Mouse (Mus musculus): ENCODE data around the gene Foxs1. TPM values are rescaled to one million over a fixed set of nuclear protein-coding genes. Genes with fewer than 3 reads are reported as not detected.

Gene Foxs1
- 1 to 10 TPM; 4.2 to 5.6 TPM for total RNA-seq (2021)
- long read RNA-seq, experiment 1, partial matches to known transcripts: 0 of 4 reads
- long read RNA-seq, experiment 1, other reads (novel, unspliced or antisense): 0 of 4 reads
- long read RNA-seq, experiment 2, partial matches to known transcripts: 0 of 3 reads
- long read RNA-seq, experiment 2, other reads (novel, unspliced or antisense): 0 of 3 reads

DNA sequence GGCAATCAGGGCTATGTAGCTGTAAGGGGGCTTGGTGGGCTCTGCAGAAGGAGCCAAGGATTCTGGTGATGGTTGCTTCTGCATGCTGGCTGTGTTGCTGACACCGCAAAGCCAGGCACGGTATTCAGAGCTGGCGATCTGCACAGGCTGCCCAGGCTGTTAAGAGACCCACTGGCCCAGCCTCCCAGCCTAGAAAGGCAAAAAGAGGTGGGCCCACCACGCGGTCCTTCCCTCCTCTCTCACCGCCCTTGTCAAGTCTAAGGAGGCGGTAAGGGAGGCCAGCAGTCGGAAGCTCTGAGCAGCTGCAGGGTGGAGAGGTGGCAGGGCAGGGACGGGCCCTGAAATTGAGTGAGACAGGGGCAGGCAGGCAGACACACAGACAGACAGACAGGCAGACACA lies at the start of gene Foxs1:
Gene Foxs1 (minus strand): TSS at position 161 of the 400 bp plus-strand sequence.
- peak; percentile 64 for DNase-seq

DNA sequence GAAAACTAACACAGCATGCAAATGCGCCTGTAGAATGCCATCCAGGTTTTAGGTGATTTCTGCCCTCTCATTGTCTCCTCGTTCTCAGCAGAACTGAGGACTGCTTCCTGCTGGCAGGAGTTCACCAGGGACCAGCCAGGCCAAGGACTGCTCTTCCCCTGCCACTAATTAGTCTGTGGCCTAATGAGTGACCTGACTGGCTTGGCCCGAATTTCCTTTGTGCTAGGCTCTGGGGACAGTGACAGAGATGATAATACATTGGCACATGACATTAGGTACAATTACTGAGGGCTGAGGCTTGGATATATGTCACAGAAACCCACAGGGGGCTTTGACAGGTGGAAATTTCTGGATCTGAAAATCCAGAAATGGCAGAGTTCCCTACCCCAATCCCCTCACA lies 44.0 kb upstream of the Foxs1 start:
- intact Hi-C loops (cut with DNase I; ENCODE audit: low total_unique reads): no loop called here
- DNase-seq: no peak

More for the DNA sequence above, at the start of gene Foxs1:
- intact Hi-C loops (cut with DNase I; ENCODE audit: low total_unique reads): no loop called here

DNA sequence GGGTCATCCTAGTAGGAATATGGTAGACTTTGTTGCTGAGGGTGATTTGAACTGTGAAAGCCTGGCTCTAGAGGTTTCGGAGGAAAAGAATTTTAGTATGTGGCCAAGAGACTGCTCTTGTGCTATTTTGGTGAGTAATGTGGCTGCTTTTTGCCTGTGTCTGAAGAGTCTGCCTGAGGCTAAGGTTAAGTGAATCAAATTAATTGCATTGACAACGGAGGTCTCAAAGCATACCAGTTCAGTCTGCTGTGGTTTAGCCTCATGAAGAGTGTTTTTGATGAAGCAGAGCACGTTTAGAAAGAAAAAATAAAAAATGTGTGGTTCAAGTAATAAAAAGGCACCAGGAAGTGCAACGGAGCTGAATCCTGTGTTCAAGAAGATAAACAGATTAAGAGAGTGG lies 32.5 kb upstream of the Foxs1 start:
- intact Hi-C loops (cut with DNase I; ENCODE audit: low total_unique reads): no loop called here
- no peak for DNase-seq

DNA sequence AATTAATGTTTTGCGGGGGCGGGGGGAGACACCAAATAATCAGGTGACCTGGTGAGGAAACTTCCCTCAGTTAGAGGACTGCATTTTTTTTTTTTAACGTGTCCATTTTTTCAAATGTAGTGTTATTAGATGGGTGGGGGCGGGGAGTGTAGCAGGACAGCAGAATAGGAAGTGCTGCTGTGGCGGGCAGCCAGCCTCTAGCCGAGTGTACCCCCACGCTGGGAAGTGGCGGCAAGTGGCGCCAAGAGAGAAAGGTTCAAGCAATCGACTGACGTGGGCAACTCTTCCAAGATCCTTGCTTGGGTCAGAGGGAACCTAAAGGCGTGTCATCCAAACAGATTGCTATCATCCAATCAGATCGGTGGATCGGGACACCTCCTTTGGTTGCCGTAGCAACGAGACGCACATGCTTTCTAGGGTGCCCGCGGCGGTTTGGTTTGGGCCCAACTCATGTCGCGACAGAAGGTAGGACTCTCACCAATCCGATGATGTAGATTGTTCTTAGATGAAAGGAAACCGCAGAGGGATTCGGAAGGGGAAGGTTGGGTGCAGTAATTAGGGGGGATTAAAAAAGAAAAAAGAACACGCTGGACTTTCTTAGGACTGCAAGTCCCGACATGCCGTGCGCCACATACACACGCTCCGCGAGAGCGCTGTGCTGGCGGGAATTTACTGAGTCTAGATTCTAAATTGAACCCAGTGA lies 29.2 kb upstream of the Foxs1 start, which contains the start of gene Ttll9:
Gene Ttll9 (plus strand): TSS at position 395 of the 703 bp plus-strand sequence.
- DNase-seq: peak; percentile 59
- intact Hi-C loops (cut with DNase I; ENCODE audit: low total_unique reads): no loop called here

DNA sequence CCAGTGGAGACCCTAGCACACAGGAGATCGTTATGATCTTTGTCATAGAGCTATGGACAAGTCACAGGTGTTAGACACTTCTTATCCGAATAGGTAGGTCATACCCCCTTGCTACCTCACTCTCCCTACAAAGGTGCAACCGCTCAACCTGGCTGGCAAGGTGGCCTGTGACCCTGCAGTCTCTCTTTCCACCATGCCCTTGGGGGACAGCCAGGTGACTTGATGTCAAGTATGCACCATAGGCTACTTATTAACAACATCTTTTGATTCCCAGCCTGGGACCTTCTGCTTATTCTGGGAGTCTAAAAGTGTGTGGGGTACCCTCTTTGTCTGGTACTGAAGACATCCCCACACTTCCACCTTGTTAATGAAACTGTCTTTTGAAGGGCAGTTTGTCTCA lies 25.1 kb upstream of the Foxs1 start:
- intact Hi-C loops (cut with DNase I; ENCODE audit: low total_unique reads): no loop called here
- no peak for DNase-seq

DNA sequence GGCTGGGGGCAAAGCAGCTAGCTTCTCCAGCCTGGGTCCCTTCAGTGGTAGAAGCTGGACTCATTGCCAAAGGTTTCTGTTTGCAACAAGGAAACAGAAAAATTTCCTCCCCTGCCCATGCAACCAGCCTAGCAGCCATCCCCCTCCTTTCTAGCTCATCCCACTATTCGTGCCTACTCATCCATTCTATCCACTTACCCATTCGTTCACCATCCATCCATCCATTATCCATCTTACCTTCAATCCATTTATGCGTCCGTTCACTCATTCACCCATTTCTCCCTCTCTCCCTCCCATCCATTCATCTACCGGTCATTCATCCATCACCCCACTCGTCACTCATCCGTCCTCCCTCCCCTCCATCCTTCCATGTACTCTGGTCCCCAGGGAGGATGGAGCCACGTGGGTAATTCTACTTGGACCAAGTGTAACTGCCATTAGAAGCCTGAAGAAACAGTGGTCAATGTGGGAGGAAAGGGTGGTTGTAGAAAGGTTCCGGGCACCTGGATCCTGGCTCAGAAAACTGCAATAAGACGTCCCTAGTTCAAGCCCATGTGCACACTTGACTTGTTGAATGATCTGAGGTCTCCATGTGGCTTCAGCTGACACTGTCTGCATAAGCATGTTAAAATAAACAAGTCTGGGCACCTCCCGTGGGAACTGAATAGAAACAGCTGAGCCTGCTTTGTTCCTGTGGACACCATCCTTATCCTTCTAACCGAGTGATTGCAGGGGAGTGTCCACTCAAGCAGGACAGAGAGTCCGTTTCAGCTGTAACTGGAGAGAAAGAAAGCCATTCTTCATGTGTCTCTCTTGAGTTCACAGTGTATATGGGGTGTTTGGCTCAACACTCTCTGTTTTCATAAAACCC lies 19.1 kb upstream of the Foxs1 start:
- intact Hi-C loops (cut with DNase I; ENCODE audit: low total_unique reads): no loop called here
- no peak for DNase-seq

DNA sequence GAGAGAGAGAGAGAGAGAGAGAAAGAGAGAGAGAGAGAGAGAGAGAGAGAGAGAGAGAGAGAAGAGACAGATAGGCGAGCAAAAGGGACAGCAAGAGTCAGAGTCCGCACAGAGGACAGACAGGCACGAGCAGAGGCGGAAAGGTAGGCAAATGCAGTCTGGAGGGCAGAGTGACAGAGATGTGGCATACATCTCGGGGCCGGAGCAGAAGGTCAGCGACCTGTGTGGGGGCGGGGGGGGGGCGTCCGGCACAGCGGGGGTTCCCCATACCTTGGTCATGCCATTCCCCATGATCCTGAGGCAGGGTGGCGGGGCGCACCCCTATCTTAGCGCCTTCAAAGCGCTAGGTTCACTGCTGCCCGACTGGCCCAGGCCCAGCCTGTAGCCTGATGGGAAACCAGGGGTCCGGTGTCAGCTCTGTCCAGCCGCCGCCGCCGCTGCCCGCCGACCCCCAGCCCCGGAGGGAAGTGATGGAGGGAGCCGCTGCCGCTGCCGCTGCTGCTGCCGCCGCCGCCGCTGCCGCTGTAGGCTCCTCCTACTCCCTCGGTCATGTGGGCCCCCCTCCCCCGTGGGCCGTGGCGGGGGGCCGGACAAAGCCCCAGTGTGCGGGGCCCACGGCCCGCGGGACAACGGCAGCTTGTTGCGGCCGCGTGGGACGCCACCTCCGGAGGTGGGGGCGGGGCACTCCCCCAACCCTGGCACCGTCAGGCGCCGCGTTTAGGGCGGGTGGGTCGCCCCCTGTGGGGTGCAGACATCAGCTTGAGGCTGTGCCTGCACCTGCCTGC lies 18.2 kb upstream of the Foxs1 start, which contains the start of gene Dusp15:
Gene Dusp15 (minus strand): TSS at position 634 of the 785 bp plus-strand sequence.
- intact Hi-C loops (cut with DNase I; ENCODE audit: low total_unique reads): no loop called here

DNA sequence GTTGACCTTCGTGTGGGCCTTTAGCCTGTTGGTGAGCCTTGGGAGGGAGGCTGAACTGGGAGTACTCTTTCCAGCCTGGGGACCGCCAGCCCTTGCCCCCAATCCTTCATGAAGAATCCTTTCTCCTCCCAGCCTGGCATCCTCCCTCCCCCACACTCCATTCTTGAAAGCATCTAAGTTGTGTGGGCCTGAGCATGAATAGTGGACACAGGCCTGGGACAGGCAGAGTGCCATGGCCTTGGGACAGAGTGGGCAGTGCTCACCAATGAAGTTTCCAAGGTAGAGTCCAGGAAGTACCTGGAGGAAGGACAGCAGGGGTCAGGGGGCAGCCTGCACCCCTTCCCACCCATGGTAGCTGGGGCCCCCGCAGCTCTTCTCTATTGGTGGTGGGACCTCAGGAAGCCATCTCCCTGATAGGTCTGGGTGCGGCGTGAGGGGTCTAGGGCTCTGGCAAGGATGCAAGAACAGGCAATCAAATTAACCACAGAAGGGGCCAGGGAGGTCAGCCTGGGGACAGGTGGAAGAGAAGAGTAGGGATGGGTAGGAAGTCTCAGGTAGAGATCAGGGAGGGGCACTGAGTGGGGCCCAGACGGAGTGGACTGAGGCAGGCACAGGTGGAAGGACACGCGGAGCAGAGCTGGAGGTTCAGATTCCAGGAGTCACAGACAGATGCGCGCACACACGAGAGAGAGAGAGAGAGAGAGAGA lies 17.5 kb upstream of the Foxs1 start:
- intact Hi-C loops (cut with DNase I; ENCODE audit: low total_unique reads): no loop called here
- no peak for DNase-seq

More for the DNA sequence above, 18.2 kb upstream of the Foxs1 start, which contains the start of gene Dusp15:
- DNase-seq: no peak

DNA sequence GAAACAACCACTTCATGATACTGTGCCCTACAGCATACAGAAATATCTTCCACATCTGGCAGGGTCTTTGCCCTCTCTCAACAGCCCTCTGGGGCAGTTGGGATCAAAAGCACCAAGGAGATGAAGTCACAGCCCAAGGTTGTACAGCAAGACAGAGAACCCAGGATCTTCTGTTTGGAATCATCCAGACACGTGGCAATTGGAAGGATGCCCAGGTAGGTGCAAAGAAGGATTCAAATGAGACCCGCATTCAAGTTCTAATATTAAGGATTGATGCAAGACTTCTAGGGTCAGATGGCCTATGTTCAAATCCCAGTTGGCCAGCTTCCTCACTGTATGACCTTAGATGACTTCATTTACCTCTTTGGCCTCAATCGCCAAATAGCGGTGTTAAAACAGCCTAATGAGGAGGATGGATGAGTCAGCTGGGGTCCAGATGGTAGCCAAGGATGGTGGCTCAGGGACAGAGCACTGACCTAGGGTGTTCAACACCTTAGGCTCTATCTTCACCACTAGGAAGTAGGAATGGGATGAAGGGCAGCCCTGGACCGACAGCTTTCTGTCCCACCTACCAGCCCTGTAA lies 15.5 kb upstream of the Foxs1 start:
- no peak for DNase-seq
- intact Hi-C loops (cut with DNase I; ENCODE audit: low total_unique reads): no loop called here

DNA sequence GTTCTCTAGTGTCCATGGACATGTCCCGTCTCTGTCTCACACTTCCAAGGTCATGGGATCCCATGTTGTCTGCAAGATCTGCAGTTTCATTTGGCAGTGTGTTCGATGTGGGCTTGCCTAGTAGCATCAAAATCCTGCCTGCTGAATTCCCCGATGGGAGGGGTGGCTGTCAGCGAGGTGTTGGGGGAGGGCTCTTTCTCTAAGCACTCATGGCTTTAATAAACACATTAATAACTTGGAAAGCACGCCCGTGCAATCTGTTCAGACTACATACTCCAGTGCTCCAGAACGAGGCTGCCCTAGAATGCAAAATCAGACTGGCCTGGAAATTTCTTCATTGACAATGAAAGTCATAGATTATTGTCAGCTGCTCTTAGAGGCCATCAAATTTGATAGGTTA lies 14.1 kb upstream of the Foxs1 start:
- DNase-seq: no peak
- intact Hi-C loops (cut with DNase I; ENCODE audit: low total_unique reads): no loop called here

DNA sequence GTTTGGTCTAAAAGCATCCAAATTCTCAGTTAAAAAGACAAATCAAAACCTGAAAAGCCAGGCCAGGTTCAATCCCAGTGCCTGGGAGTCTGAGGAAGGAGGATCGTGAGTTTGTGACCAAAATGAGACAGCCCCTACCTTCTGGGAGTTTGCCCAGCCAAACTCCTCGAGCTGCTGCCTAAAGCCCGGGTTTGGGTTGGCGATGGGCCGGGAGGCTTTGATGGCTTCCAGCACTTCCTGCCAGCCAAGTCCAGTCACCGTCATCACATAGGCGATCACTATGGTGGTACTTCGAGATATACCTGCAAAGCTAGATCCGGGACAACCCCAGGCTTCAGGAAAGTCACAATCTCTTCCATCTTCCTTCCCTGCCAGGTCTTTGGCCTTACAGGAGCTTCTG lies 11.0 kb upstream of the Foxs1 start:
- intact Hi-C loops (cut with DNase I; ENCODE audit: low total_unique reads): no loop called here
- no peak for DNase-seq

DNA sequence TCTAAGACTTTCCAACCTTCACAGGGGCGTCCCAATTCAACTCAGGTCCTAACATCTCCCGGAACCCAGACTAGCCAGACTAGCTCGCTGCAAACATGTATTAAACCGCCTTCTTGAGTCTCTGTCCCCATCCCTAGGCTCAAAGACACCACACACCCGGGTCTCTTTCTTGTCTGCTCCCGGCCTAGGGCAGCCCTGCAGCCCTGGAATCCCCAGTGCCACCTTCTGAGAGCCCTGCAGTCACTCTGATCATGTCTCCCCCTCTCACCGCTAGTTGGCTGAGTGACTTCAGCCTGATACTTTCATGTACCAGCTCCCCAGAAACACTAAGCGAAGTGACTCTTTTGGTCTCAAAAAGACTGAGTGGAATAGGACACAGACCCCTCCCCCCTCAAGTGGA lies 10.6 kb upstream of the Foxs1 start:
- no peak for DNase-seq
- intact Hi-C loops (cut with DNase I; ENCODE audit: low total_unique reads): no loop called here

DNA sequence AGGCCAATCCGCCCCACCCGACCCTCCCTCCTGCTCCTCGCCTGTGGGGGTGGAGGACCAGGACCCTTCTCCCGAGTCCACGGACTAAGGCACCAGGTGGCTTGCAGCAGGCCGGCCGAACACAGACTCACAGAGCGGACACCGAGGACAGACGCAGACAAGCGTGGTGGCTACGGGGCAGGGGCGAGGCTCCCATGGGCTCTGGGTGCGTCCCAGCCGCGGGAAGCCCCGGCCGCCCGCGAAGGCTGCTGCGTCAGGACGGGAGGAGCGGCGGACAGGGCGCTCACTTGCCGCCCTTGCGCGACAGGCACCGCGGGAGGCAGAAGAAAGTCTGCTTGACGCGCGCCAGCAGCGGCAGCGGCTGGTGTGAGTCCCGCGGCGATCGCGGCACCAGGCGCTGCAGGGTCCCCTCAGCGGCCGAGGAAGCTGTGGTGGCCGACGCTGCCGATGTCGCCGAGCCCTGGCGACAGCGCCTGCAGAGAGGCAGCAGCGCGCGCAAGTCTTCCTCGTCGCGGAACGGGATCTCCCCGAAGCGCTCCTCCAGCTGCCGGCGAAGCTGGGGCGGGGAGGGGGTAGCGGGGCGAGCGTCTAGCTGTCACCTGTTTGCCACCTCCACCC lies 10.0 kb upstream of the Foxs1 start:
- no peak for DNase-seq
- intact Hi-C loops (cut with DNase I; ENCODE audit: low total_unique reads): no loop called here

DNA sequence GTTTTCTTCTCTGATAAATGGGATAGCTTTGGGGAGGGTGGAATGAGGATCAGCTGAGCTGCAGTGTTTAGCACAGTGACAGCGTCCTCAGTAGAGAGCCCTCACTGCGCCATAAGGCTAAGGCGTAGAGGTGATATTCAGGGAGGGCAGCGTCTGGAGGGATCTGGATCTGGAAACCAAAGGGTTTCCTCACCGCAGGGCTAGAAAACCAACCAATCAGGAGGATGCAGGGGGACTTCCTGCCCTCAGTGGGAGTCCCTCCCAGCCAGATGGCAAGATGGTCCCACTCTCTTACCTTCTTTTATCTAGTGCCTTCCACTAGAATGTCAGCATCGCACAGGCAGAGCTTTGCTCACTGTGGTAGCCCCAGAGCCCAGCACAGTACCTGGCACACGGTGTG lies 8.8 kb upstream of the Foxs1 start:
- intact Hi-C loops (cut with DNase I; ENCODE audit: low total_unique reads): no loop called here
- DNase-seq: no peak

DNA sequence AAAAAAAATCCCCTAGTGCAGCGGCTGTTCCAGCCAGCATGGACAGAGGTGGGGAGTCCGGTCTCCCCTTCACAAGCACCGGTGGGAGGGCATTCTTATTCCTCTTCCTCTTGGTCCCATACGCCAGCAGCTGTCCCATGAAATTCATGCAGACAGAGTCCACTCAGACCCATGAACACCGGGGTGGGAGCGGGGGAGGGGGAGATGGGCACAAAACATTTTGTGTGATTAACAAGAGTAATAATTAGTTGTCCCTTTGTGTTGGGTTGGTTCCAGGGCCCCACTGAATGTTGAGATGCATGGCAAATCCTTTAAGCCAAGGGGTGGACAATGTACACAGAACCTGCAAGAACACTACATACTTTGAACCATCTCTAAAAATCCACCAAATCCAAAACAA lies 8.1 kb upstream of the Foxs1 start:
- DNase-seq: no peak
- intact Hi-C loops (cut with DNase I; ENCODE audit: low total_unique reads): no loop called here

DNA sequence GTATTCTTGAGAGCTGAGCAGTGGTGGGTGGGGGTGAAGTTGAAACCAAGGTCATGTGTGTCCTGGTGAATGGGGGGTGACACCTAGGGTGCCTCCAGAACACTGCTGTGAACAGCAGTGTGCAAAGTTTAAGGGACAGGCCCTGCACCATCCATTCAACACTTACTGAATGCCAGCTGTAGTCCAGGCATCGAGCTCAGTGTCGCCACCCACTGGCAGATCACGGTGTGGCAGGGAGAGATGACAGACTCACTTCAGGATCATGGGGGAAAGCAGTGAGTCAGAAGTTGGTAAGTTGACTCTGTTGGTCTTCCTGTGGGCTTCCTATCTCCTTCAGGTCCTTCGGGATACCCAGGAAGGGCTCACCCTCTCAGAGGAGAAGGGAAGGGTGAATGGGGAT lies 6.8 kb upstream of the Foxs1 start:
- intact Hi-C loops (cut with DNase I; ENCODE audit: low total_unique reads): no loop called here
- DNase-seq: no peak

DNA sequence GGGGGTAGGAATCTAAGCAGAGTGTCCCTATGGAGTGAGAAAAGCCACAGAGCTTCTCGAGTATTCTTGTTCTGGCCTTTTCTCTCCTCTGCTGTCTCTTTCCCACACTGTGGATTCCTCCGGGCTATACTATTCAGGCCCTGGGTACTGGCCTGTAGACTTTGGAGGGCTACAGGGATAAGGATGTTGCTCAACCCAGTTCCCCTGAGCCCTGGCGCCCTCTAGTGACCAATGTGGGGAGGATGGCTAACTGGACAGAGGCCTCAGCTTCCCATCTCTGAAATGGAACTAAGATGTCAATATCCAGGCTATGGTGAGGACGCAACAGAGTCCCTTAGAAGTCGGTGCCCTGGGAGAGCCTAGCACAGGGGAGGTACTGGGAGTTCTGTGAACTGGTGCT lies 606 bp upstream of the Foxs1 start:
- DNase-seq: peak; percentile 75
- intact Hi-C loops (cut with DNase I; ENCODE audit: low total_unique reads): no loop called here

DNA sequence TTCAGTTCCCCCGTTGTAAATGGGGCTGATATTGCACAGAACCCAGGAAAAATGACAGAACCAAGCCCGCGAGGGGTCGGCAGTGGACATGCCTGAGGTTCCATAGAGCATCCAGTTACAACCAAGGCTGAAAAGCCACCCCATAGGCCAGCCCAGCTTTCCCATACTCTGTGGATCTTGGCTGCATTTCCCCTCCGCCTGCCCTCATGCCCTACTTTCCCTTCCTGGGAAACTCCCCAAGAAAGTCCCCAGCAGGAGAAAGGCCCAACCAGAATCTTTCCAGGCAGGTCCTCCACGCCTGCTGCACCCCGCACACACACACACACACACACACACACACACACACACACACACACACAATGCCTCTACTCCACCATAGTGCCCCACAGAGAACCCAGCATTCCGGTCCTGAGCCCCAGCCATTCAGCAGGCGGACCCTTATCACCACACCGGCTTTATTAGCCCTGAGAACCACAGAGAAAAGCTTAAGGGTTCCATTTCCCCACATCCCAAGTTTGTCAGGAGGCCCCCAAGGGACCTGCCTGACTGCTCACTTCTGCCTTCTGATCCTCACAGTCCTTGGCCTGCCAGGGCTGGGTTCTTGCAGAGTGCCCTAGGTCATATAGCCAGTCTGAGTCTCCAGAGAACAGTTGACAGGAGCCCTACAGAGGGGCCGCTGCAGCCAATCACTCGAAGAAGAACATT lies 1.4 kb downstream of the Foxs1 start:
- intact Hi-C loops (cut with DNase I; ENCODE audit: low total_unique reads): no loop called here
- DNase-seq: peak; percentile 23
